Mouse (Mus musculus) liver, postnatal 0 days (tissue): ENCODE measurements at regions not wholly inside any gene's neighbourhood (a gene's known extent, or its start where the extent isn't known, plus 50 kb on each side); places are given as distances from the start of the nearest gene placed in this dataset.

ENCODE experiments used
- CTCF ChIP-seq: sonication (generic); IDR thresholded peaks from 2 replicates; pipeline ENCODE4 v1.5.1; 2016; ENCODE audit warnings: antibody characterized with exemption, low read depth
- EP300 ChIP-seq: IDR thresholded peaks from 2 replicates; pipeline ENCODE4 v1.6.1; 2016; ENCODE audit warnings: antibody characterized with exemption, low read depth, mild to moderate bottlenecking

DNA sequence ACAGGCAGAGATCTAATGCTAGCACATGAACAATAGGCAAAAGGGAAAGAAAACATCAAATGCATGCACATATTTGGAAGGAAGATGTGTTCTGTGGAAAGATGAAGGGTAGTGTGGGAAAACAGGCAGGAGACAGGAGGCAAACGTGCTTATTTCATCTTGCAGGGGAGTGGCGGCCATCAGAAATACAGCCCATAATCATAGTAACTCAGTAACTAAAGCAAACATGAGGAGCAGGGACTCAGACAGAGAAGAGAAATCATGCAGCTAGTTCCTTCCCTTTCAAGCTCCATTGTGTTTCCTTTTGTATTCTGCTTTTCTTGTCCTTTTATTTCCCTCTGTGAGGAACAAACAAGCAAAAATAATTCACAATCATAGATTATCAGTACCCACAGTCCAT, 557.6 kb upstream of the Ptbp2 start:
- TF ChIP-seq CTCF (no peak), EP300 (no peak)
